In the genomic region with DNA sequence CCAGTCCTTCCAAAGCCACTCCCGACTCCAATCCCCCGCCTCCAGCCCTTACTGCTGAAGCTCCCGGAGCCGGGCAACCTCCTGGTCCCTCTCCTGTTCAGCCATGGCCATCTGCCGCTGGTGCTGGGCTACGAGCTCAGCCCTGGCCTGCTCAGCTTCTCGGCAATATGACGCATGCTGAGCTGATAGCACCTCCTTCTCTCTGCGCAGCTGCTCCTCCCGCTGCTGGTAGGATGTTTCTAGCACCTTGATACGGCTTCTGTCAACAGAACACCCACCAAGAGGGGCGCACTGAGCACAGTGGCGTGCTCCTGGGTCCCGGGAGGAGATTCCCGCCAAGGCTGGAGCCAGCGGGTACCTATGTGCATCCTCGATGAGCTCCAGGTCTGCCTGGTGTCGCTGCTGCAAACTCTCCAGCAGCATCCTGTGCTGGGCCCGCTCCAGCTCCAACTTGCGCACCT, we compare ENCODE assay signal across 11 mouse cellular contexts. TPM values are rescaled to one million over a fixed set of nuclear protein-coding genes. Genes with fewer than 3 reads are reported as not detected.
DNase-seq lines count a peak whose midpoint lies in the region; ATAC-seq and TF ChIP-seq lines count a peak whose summit lies in the region.
"Had no signal": no experiment of that assay in that cellular context is flagged by ENCODE, and none has a peak within 500 bp of the region (broad histone marks: within the 10 kb centered on the region; RNA-seq: fewer than 3 reads in every experiment).

No protein-coding gene starts in this region.

- no peak overlapping the region for H3K27ac ChIP-seq in heart, embryonic 12.5 days (ENCODE audit: poor library complexity, severe bottlenecking)
- H3K27ac ChIP-seq in heart, adult 2 months = no peak overlapping the region

- no peak for TF ChIP-seq CTCF in heart, adult 2 months (IDR thresholded peaks at IDR 0.05)

- peak overlapping the region; percentile 2; the same call in 1 of the 2 replicates for H3K9ac ChIP-seq in heart, embryonic 12.5 days
- H3K9ac ChIP-seq in heart, adult 2 months (ENCODE audit: low read depth, low read length) = no peak overlapping the region

- no peak for TF ChIP-seq POLR2A in heart, adult 2 months (IDR thresholded peaks at IDR 0.05; ENCODE audit: insufficient read depth, low read depth, low read length)

- H3K9me3 ChIP-seq in heart, embryonic 12.5 days (replicated peaks) = no peaks in the 10 kb centered on the region

- intact Hi-C loops in heart, adult 2 months (cut with DNase I) = no loop called here
- intact Hi-C loops in left cerebral cortex, postnatal 4 days (cut with DNase I) = no loop called here

- H3K79me2 ChIP-seq in heart, adult 2 months (replicated peaks; ENCODE audit: control insufficient read depth, insufficient read depth, low read length) = no peaks in the 10 kb centered on the region

- 0 out of 2 replicates have a peak, but pooled peaks cover 11% of the 10 kb centered on the region for H3K4me1 ChIP-seq in heart, embryonic 12.5 days (replicated peaks)
- no peaks in the 10 kb centered on the region for H3K4me1 ChIP-seq in heart, adult 2 months (ENCODE audit: control insufficient read depth, insufficient read depth, low read length)

- H3K27me3 ChIP-seq in heart, embryonic 12.5 days (replicated peaks) = no peaks in the 10 kb centered on the region
- no peaks in the 10 kb centered on the region for H3K27me3 ChIP-seq in heart, adult 2 months (ENCODE audit: control insufficient read depth, insufficient read depth, low read length)

- TF ChIP-seq EP300 in heart, adult 2 months (IDR thresholded peaks at IDR 0.05; ENCODE audit: insufficient read depth, low read depth, low read length) = no peak

- no peak for ATAC-seq in heart, embryonic 12.5 days (ENCODE audit: insufficient number of reproducible peaks, low FRiP score)

- DNase-seq in heart, adult 2 months = no peak
- peak; percentile 79 for DNase-seq in right cerebral cortex, adult 18-20 months
- DNase-seq in right cerebral cortex, postnatal 14 days = no peak
- DNase-seq in cerebellum, postnatal 14 days = peak; percentile 79 to 85
- peak; percentile 88 for DNase-seq in left cerebral cortex, postnatal 4 days
- no peak for DNase-seq in embryo, embryonic 9.5 days (ENCODE audit: extremely low spot score)
- no peak for DNase-seq in ovary, postnatal 36 days (ENCODE audit: low spot score)
- DNase-seq: adrenal gland, postnatal 36 days; kidney, postnatal 36 days; lung, postnatal 14 days had no signal

- peaks cover 100% of the 10 kb centered on the region for H3K36me3 ChIP-seq in heart, embryonic 12.5 days
- H3K36me3 ChIP-seq in heart, adult 2 months (ENCODE audit: control insufficient read depth, insufficient read depth, low read length) = no peaks in the 10 kb centered on the region

- H3K4me3 ChIP-seq in heart, embryonic 12.5 days = no peak overlapping the region
- no peak overlapping the region for H3K4me3 ChIP-seq in heart, adult 2 months

- 38% methylated on average over 20 of the region's 20 CpGs for WGBS in heart, embryonic 12.5 days
- WGBS in heart, adult 2 months = 69% methylated on average over 20 of the region's 20 CpGs

- H3K4me2 ChIP-seq in heart, embryonic 12.5 days = peak overlapping the region; percentile 14; the same call in 1 of the 2 replicates

RNA-seq across cellular contexts. Expression of gene Mrpl38, which starts 10.1 kb away (rescaled TPM):
- polyA plus RNA-seq in heart, embryonic 12.5 days (2016; fragmentation: Nextera tagmentation; extraction: Ambion mirVana) = 85.0 and 89.1 TPM in 2 replicates
- total RNA-seq in heart, adult 2 months (2021) = 10 to 100 TPM; 56.8 to 59.7 TPM
- 42.1 and 55.5 TPM in 2 replicates for polyA plus RNA-seq in heart, adult 2 months (2012; rRNA removed)
- total RNA-seq in left cerebral cortex, postnatal 4 days (2021) = 10 to 100 TPM; 52.2 to 54.0 TPM

RNA-seq across cellular contexts. Expression of gene Trim65, which starts 17.9 kb away (rescaled TPM):
- 4.7 and 4.9 TPM in 2 replicates for polyA plus RNA-seq in heart, embryonic 12.5 days (2016; fragmentation: Nextera tagmentation; extraction: Ambion mirVana)
- total RNA-seq in heart, adult 2 months (2021) = 1 to 10 TPM; 6.1 to 8.6 TPM
- polyA plus RNA-seq in heart, adult 2 months (2012; rRNA removed) = 8.8 and 10.8 TPM in 2 replicates
- 1 to 10 TPM; 4.9 to 5.2 TPM for total RNA-seq in left cerebral cortex, postnatal 4 days (2021)

RNA-seq across cellular contexts. Expression of gene Fbf1, which starts 19.2 kb away (rescaled TPM):
- polyA plus RNA-seq in heart, embryonic 12.5 days (2016; fragmentation: Nextera tagmentation; extraction: Ambion mirVana) = 37.2 and 37.5 TPM in 2 replicates
- total RNA-seq in heart, adult 2 months (2021) = 10 to 100 TPM; 14.8 to 15.0 TPM
- polyA plus RNA-seq in heart, adult 2 months (2012; rRNA removed) = 11.8 and 17.6 TPM in 2 replicates
- total RNA-seq in left cerebral cortex, postnatal 4 days (2021) = 100 to 1,000 TPM; 126 to 130 TPM

RNA-seq across cellular contexts. Expression of gene Trim47, which starts 21.8 kb away (rescaled TPM):
- polyA plus RNA-seq in heart, embryonic 12.5 days (2016; fragmentation: Nextera tagmentation; extraction: Ambion mirVana) = 54.8 and 58.2 TPM in 2 replicates
- total RNA-seq in heart, adult 2 months (2021) = 10 to 100 TPM; 23.1 to 28.2 TPM
- 23.7 and 29.5 TPM in 2 replicates for polyA plus RNA-seq in heart, adult 2 months (2012; rRNA removed)
- total RNA-seq in left cerebral cortex, postnatal 4 days (2021) = 1 to 10 TPM; 9.2 to 9.3 TPM

RNA-seq across cellular contexts. Expression of gene Ten1, which starts 49.9 kb away (rescaled TPM):
- polyA plus RNA-seq in heart, embryonic 12.5 days (2016; fragmentation: Nextera tagmentation; extraction: Ambion mirVana) = 74.9 and 75.5 TPM in 2 replicates
- total RNA-seq in heart, adult 2 months (2021) = 10 to 100 TPM in 1 of 2 experiments, 1 to 10 TPM in 1; 9.1 to 12.8 TPM
- 10.2 and 17.0 TPM in 2 replicates for polyA plus RNA-seq in heart, adult 2 months (2012; rRNA removed)
- total RNA-seq in left cerebral cortex, postnatal 4 days (2021) = 10 to 100 TPM; 39.5 to 39.9 TPM

Comparison
In these comparisons a context has a peak if more than half of its experiments do, and no peak if none do; other contexts are left out.
1. DNase-seq: peak in right cerebral cortex, adult 18-20 months (single experiment), cerebellum, postnatal 14 days (2 of 2) and left cerebral cortex, postnatal 4 days (single experiment); none in heart, adult 2 months (0 of 2), right cerebral cortex, postnatal 14 days (single experiment), embryo, embryonic 9.5 days (single experiment) and ovary, postnatal 36 days (single experiment).
2. RNA of gene Fbf1, which starts 19.2 kb away (total RNA-seq): 126 to 130 TPM in left cerebral cortex, postnatal 4 days; 14.8 to 15.0 TPM in heart, adult 2 months; every median in the first group is over 4 times any median in the second.